Mouse (Mus musculus): Measurements from ENCODE around the gene Adgrf1. TPM values are rescaled to one million over a fixed set of nuclear protein-coding genes. Genes with fewer than 3 reads are reported as not detected.

Adgrf1 gene
- polyA plus RNA-seq, 1 experiment from 2014 or later, result not detected

- H3K9me3 ChIP-seq (ENCODE audit: control insufficient read depth, low read length), result no peaks in the 10 kb centered on the region
- ATAC-seq, result no peak
- H3K36me3 ChIP-seq (ENCODE audit: control insufficient read depth, insufficient read depth), result no peaks in the 10 kb centered on the region
- 89% methylated on average over 6 of the region's 6 CpGs for WGBS
- H3K4me1 ChIP-seq (replicated peaks; ENCODE audit: control insufficient read depth, insufficient read depth, low read length), result peaks cover 5% of the 10 kb centered on the region
- H3K27ac ChIP-seq (ENCODE audit: low read length), result no peak overlapping the region
- no peak overlapping the region for H3K9ac ChIP-seq (replicated peaks; ENCODE audit: low read depth, low read length)
- no peak overlapping the region for H3K4me3 ChIP-seq (replicated peaks; ENCODE audit: low read length)
- H3K4me2 ChIP-seq (ENCODE audit: low read length), result no peak overlapping the region
- H3K27me3 ChIP-seq (replicated peaks; ENCODE audit: control insufficient read depth, insufficient read depth, low read length), result no peaks in the 10 kb centered on the region
Measured at GRCm38 (mm10) chr17:43245364-43245763, 24.8 kb upstream of the Adgrf1 start.

GRCm38 (mm10) chr17:43247245-43247644 lies 22.9 kb upstream of the Adgrf1 start:
- Histone ChIP-seq H3K27ac (ENCODE audit: low read length) (no peak overlapping the region), H3K4me3 (replicated peaks; ENCODE audit: low read length) (no peak overlapping the region), H3K9ac (replicated peaks; ENCODE audit: low read depth, low read length) (no peak overlapping the region), H3K4me2 (ENCODE audit: low read length) (no peak overlapping the region), H3K4me1 (replicated peaks; ENCODE audit: control insufficient read depth, insufficient read depth, low read length) (no peaks in the 10 kb centered on the region; the same call in 1 of the 2 replicates), H3K27me3 (replicated peaks; ENCODE audit: control insufficient read depth, insufficient read depth, low read length) (no peaks in the 10 kb centered on the region), H3K36me3 (ENCODE audit: control insufficient read depth, insufficient read depth) (no peaks in the 10 kb centered on the region), H3K9me3 (ENCODE audit: control insufficient read depth, low read length) (no peaks in the 10 kb centered on the region)
- 92% methylated on average over 3 of the region's 3 CpGs for WGBS
- ATAC-seq, result no peak

- no peaks in the 10 kb centered on the region for H3K9me3 ChIP-seq (ENCODE audit: control insufficient read depth, low read length)
- H3K4me3 ChIP-seq (replicated peaks; ENCODE audit: low read length), result no peak overlapping the region
- no peak overlapping the region for H3K4me2 ChIP-seq (ENCODE audit: low read length)
- no peaks in the 10 kb centered on the region for H3K36me3 ChIP-seq (ENCODE audit: control insufficient read depth, insufficient read depth)
- H3K27ac ChIP-seq (ENCODE audit: low read length), result no peak overlapping the region
- no peak for ATAC-seq
- no peak overlapping the region for H3K9ac ChIP-seq (replicated peaks; ENCODE audit: low read depth, low read length)
- H3K27me3 ChIP-seq (replicated peaks; ENCODE audit: control insufficient read depth, insufficient read depth, low read length), result no peaks in the 10 kb centered on the region
- H3K4me1 ChIP-seq (replicated peaks; ENCODE audit: control insufficient read depth, insufficient read depth, low read length), result no peaks in the 10 kb centered on the region; the same call in 1 of the 2 replicates
- 49% methylated on average over 3 of the region's 3 CpGs for WGBS
Measured at GRCm38 (mm10) chr17:43249645-43250044, 20.5 kb upstream of the Adgrf1 start.

GRCm38 (mm10) chr17:43251249-43252125 lies 18.6 kb upstream of the Adgrf1 start:
- Histone ChIP-seq H3K27ac (ENCODE audit: low read length) (no peak overlapping the region), H3K9me3 (ENCODE audit: control insufficient read depth, low read length) (no peaks in the 10 kb centered on the region), H3K4me2 (ENCODE audit: low read length) (no peak overlapping the region), H3K27me3 (replicated peaks; ENCODE audit: control insufficient read depth, insufficient read depth, low read length) (no peaks in the 10 kb centered on the region), H3K36me3 (ENCODE audit: control insufficient read depth, insufficient read depth) (no peaks in the 10 kb centered on the region), H3K9ac (replicated peaks; ENCODE audit: low read depth, low read length) (no peak overlapping the region), H3K4me3 (replicated peaks; ENCODE audit: low read length) (no peak overlapping the region), H3K4me1 (replicated peaks; ENCODE audit: control insufficient read depth, insufficient read depth, low read length) (no peaks in the 10 kb centered on the region; the same call in 1 of the 2 replicates)
- WGBS, result 36% methylated on average over 5 of the region's 5 CpGs
- no peak for ATAC-seq

GRCm38 (mm10) chr17:43252846-43253245 lies 17.3 kb upstream of the Adgrf1 start:
- Histone ChIP-seq H3K4me1 (replicated peaks; ENCODE audit: control insufficient read depth, insufficient read depth, low read length) (no peaks in the 10 kb centered on the region; the same call in 1 of the 2 replicates), H3K27me3 (replicated peaks; ENCODE audit: control insufficient read depth, insufficient read depth, low read length) (no peaks in the 10 kb centered on the region), H3K9ac (replicated peaks; ENCODE audit: low read depth, low read length) (no peak overlapping the region), H3K27ac (ENCODE audit: low read length) (no peak overlapping the region), H3K4me3 (replicated peaks; ENCODE audit: low read length) (no peak overlapping the region), H3K36me3 (ENCODE audit: control insufficient read depth, insufficient read depth) (no peaks in the 10 kb centered on the region), H3K9me3 (ENCODE audit: control insufficient read depth, low read length) (no peaks in the 10 kb centered on the region), H3K4me2 (ENCODE audit: low read length) (no peak overlapping the region)
- ATAC-seq, result no peak
- 87% methylated on average over 11 of the region's 11 CpGs for WGBS

DNA sequence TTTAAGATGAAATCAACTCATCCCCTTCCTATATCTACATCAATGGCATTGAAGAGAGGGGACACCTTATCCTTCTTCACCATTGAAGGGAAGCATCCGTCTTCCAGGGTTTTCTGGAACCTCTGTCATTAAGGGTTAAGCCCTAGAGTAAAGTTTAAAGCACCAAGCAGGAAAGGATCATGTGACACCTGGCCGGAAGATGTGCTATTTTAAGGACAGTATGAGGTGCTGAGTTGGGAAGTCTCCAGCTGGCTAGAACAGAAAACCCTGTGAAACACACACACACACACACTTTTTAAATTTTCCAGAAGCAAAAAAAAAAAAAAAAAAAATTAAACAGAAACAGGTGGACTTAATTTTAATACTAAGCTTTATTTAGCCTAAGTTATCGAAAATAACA lies 15.9 kb upstream of the Adgrf1 start:
- no peak overlapping the region for H3K4me3 ChIP-seq (replicated peaks; ENCODE audit: low read length)
- no peaks in the 10 kb centered on the region; the same call in 1 of the 2 replicates for H3K4me1 ChIP-seq (replicated peaks; ENCODE audit: control insufficient read depth, insufficient read depth, low read length)
- WGBS, result 75% methylated on average over 3 of the region's 3 CpGs
- H3K4me2 ChIP-seq (ENCODE audit: low read length), result no peak overlapping the region
- H3K27me3 ChIP-seq (replicated peaks; ENCODE audit: control insufficient read depth, insufficient read depth, low read length), result no peaks in the 10 kb centered on the region
- no peak for ATAC-seq
- no peaks in the 10 kb centered on the region for H3K36me3 ChIP-seq (ENCODE audit: control insufficient read depth, insufficient read depth)
- H3K9me3 ChIP-seq (ENCODE audit: control insufficient read depth, low read length), result no peaks in the 10 kb centered on the region
- no peak overlapping the region for H3K27ac ChIP-seq (ENCODE audit: low read length)
- H3K9ac ChIP-seq (replicated peaks; ENCODE audit: low read depth, low read length), result no peak overlapping the region

GRCm38 (mm10) chr17:43256536-43257135 lies 13.5 kb upstream of the Adgrf1 start:
- no peak for ATAC-seq
- Histone ChIP-seq H3K9ac (replicated peaks; ENCODE audit: low read depth, low read length) (no peak overlapping the region), H3K27me3 (replicated peaks; ENCODE audit: control insufficient read depth, insufficient read depth, low read length) (no peaks in the 10 kb centered on the region), H3K4me3 (replicated peaks; ENCODE audit: low read length) (no peak overlapping the region), H3K36me3 (ENCODE audit: control insufficient read depth, insufficient read depth) (no peaks in the 10 kb centered on the region), H3K9me3 (ENCODE audit: control insufficient read depth, low read length) (no peaks in the 10 kb centered on the region), H3K27ac (ENCODE audit: low read length) (no peak overlapping the region), H3K4me2 (ENCODE audit: low read length) (no peak overlapping the region), H3K4me1 (replicated peaks; ENCODE audit: control insufficient read depth, insufficient read depth, low read length) (no peaks in the 10 kb centered on the region)
- 75% methylated on average over 12 of the region's 12 CpGs for WGBS

GRCm38 (mm10) chr17:43257699-43258098 lies 12.4 kb upstream of the Adgrf1 start:
- H3K9me3 ChIP-seq (ENCODE audit: control insufficient read depth, low read length), result 0 out of 2 replicates have a peak, but pooled peaks cover 3% of the 10 kb centered on the region
- no peak overlapping the region for H3K4me2 ChIP-seq (ENCODE audit: low read length)
- peak; percentile 68 for ATAC-seq
- WGBS, result 100% methylated on average over 1 of the region's 1 CpGs
- no peaks in the 10 kb centered on the region for H3K27me3 ChIP-seq (replicated peaks; ENCODE audit: control insufficient read depth, insufficient read depth, low read length)
- H3K27ac ChIP-seq (ENCODE audit: low read length), result no peak overlapping the region
- H3K4me1 ChIP-seq (replicated peaks; ENCODE audit: control insufficient read depth, insufficient read depth, low read length), result no peaks in the 10 kb centered on the region
- H3K4me3 ChIP-seq (replicated peaks; ENCODE audit: low read length), result no peak overlapping the region
- no peaks in the 10 kb centered on the region for H3K36me3 ChIP-seq (ENCODE audit: control insufficient read depth, insufficient read depth)
- H3K9ac ChIP-seq (replicated peaks; ENCODE audit: low read depth, low read length), result no peak overlapping the region

DNA sequence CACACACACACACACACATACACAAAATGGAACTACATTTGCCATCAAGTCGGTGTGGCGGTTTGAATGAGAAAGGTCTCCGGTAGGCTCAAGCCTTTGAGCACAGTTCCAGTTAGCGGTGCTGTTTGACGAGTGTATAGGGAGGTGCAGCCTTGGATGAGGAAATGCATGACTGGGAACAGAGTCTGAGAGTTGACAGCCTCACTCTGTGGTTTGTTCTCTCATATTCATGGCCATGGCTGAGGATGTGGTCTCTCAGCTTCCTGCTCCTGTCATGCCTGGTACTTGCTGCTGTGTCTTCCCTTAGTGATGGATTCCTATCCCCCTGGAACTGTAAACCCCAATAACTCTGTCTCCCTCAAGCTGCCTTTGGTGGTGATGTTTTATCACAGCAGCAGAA lies 8.2 kb upstream of the Adgrf1 start:
- no peak overlapping the region for H3K9ac ChIP-seq (replicated peaks; ENCODE audit: low read depth, low read length)
- ATAC-seq, result no peak
- 95% methylated on average over 5 of the region's 5 CpGs for WGBS
- H3K36me3 ChIP-seq (ENCODE audit: control insufficient read depth, insufficient read depth), result no peaks in the 10 kb centered on the region
- no peaks in the 10 kb centered on the region for H3K27me3 ChIP-seq (replicated peaks; ENCODE audit: control insufficient read depth, insufficient read depth, low read length)
- H3K4me2 ChIP-seq (ENCODE audit: low read length), result no peak overlapping the region
- H3K4me1 ChIP-seq (replicated peaks; ENCODE audit: control insufficient read depth, insufficient read depth, low read length), result 0 out of 2 replicates have a peak, but pooled peaks cover 2% of the 10 kb centered on the region
- no peak overlapping the region for H3K4me3 ChIP-seq (replicated peaks; ENCODE audit: low read length)
- 0 out of 2 replicates have a peak, but pooled peaks cover 3% of the 10 kb centered on the region for H3K9me3 ChIP-seq (ENCODE audit: control insufficient read depth, low read length)
- H3K27ac ChIP-seq (ENCODE audit: low read length), result no peak overlapping the region
